Comparison of ENCODE assay signal across 12 mouse cellular contexts in genomic region chr15:102156836-102157235, GRCm38 (mm10). TPM values are rescaled to one million over a fixed set of nuclear protein-coding genes. Genes with fewer than 3 reads are reported as not detected.
DNase-seq lines count a peak whose midpoint lies in the region; ATAC-seq lines count a peak whose summit lies in the region.
"Had no signal": no experiment of that assay in that cellular context is flagged by ENCODE, and none has a peak within 500 bp of the region (broad histone marks: within the 10 kb centered on the region; RNA-seq: fewer than 3 reads in every experiment).

No protein-coding gene starts in this region.

- peak overlapping the region; percentile 34; the same call in 1 of the 2 replicates for H3K4me2 ChIP-seq in hindbrain, embryonic 15.5 days

- 24% methylated on average over 20 of the region's 20 CpGs for WGBS in hindbrain, embryonic 15.5 days

- no peaks in the 10 kb centered on the region for H3K27me3 ChIP-seq in hindbrain, embryonic 15.5 days

- no peaks in the 10 kb centered on the region for H3K9me3 ChIP-seq in hindbrain, embryonic 15.5 days

- no peaks in the 10 kb centered on the region for H3K36me3 ChIP-seq in hindbrain, embryonic 15.5 days

- no peak for ATAC-seq in hindbrain, embryonic 15.5 days (ENCODE audit: low FRiP score, low read depth)

- H3K4me1 ChIP-seq in hindbrain, embryonic 15.5 days (replicated peaks) = peaks cover 10% of the 10 kb centered on the region; the same call in 1 of the 2 replicates

- H3K9ac ChIP-seq in hindbrain, embryonic 15.5 days = no peak overlapping the region

- no peak overlapping the region for H3K27ac ChIP-seq in hindbrain, embryonic 15.5 days (replicated peaks)

- intact Hi-C loops in heart, postnatal 10 days (cut with DNase I) = loop anchor here (5.0 kb wide), 1 partner anchor 65 kb away; no protein-coding TSS in a partner anchor

- DNase-seq in heart, adult 11 months = peak; percentile 88
- no peak for DNase-seq in heart, postnatal 10 days
- peak; percentile 25 for DNase-seq in brain, adult 2 months (ENCODE audit: low read depth, low spot score)
- peak; percentile 42 for DNase-seq in neural tube, embryonic 10.5 days (ENCODE audit: extremely low spot score, low spot score)
- no peak for DNase-seq in right cerebral cortex, postnatal 25 days
- no peak for DNase-seq in ovary, postnatal 14 days (ENCODE audit: low spot score)
- no peak for DNase-seq in right cerebral cortex, postnatal 36 days (ENCODE audit: low spot score in 2 of 2)
- DNase-seq: cerebellum, adult 9-11 months; gastrocnemius, postnatal 36 days; heart, postnatal 36 days; kidney, postnatal 36 days had no signal

- H3K4me3 ChIP-seq in hindbrain, embryonic 15.5 days = no peak overlapping the region

RNA-seq across cellular contexts. Expression of gene Soat2, which starts 6.5 kb away (rescaled TPM):
- under 1 TPM in 1 of 2 experiments, not detected in 1; 0.20 TPM for total RNA-seq in heart, postnatal 10 days (2021)
- 0.06 and 0.09 TPM in 2 replicates for polyA plus RNA-seq in hindbrain, embryonic 15.5 days (2015; fragmentation: Nextera tagmentation; extraction: Ambion mirVana)
- total RNA-seq: heart, postnatal 36 days had no signal

RNA-seq across cellular contexts. Expression of gene Igfbp6, which starts 12.7 kb away (rescaled TPM):
- total RNA-seq in heart, postnatal 10 days (2021) = 10 to 100 TPM; 24.8 to 30.5 TPM
- 3.3 and 5.6 TPM in 2 replicates for polyA plus RNA-seq in hindbrain, embryonic 15.5 days (2015; fragmentation: Nextera tagmentation; extraction: Ambion mirVana)

RNA-seq across cellular contexts. Expression of gene Spryd3, which starts 20.8 kb away (rescaled TPM):
- 10 to 100 TPM; 19.1 to 22.2 TPM for total RNA-seq in heart, postnatal 10 days (2021)
- polyA plus RNA-seq in hindbrain, embryonic 15.5 days (2015; fragmentation: Nextera tagmentation; extraction: Ambion mirVana) = 87.9 and 93.5 TPM in 2 replicates

RNA-seq across cellular contexts. Expression of gene Zfp740, which starts 46.2 kb away (rescaled TPM):
- total RNA-seq in heart, postnatal 10 days (2021) = 10 to 100 TPM; 48.2 to 48.3 TPM
- polyA plus RNA-seq in hindbrain, embryonic 15.5 days (2015; fragmentation: Nextera tagmentation; extraction: Ambion mirVana) = 52.7 and 54.6 TPM in 2 replicates

RNA-seq across cellular contexts. Expression of gene Csad, which starts 47.7 kb away (rescaled TPM):
- 10 to 100 TPM; 25.6 to 33.8 TPM for total RNA-seq in heart, postnatal 10 days (2021)
- polyA plus RNA-seq in hindbrain, embryonic 15.5 days (2015; fragmentation: Nextera tagmentation; extraction: Ambion mirVana) = 39.2 and 40.1 TPM in 2 replicates

Comparison
In these comparisons a context has a peak if more than half of its experiments do, and no peak if none do; other contexts are left out.
1. DNase-seq: peak in heart, adult 11 months (single experiment), brain, adult 2 months (single experiment) and neural tube, embryonic 10.5 days (single experiment); none in heart, postnatal 10 days (0 of 2), right cerebral cortex, postnatal 25 days (single experiment), ovary, postnatal 14 days (single experiment) and right cerebral cortex, postnatal 36 days (0 of 2).